Mouse (Mus musculus) midbrain, embryonic 12.5 days (tissue): ENCODE results near the gene Ceacam9. TPM values are rescaled to one million over a fixed set of nuclear protein-coding genes. Genes with fewer than 3 reads are reported as not detected.

ENCODE experiments used
- polyA plus RNA-seq: library from polyadenylated mRNA; unstranded; fragments of >200 nt; fragmentation: Nextera tagmentation; extraction: Ambion mirVana; gene quantifications from 2 replicates; pipeline ENCODE4 v1.2.1, GENCODE M21; 2016

Ceacam9 gene
- polyA plus RNA-seq, 1 experiment from 2014 or later = not detected

Other genes starting within 250 kb of the Ceacam9 start
- 0.93 and 1.2 TPM in 2 replicates for gene Npas1, start 244.2 kb upstream of the Ceacam9 start, polyA plus RNA-seq
- 39.1 and 40.2 TPM in 2 replicates for gene Arhgap35, start 106.9 kb upstream of the Ceacam9 start, polyA plus RNA-seq
- not detected in 2 replicates for gene Ceacam15, start 46.2 kb upstream of the Ceacam9 start, polyA plus RNA-seq
- 278 and 285 TPM in 2 replicates for gene Ap2s1, start 16.5 kb downstream of the Ceacam9 start, polyA plus RNA-seq
- gene Slc1a5, start 59.4 kb downstream of the Ceacam9 start, polyA plus RNA-seq = 33.3 and 33.6 TPM in 2 replicates
- 191 and 196 TPM in 2 replicates for gene Strn4, start 94.0 kb downstream of the Ceacam9 start, polyA plus RNA-seq
- gene Fkrp, start 94.8 kb downstream of the Ceacam9 start, polyA plus RNA-seq = 36.9 and 41.2 TPM in 2 replicates
- 10.2 and 12.0 TPM in 2 replicates for gene Prkd2, start 121.0 kb downstream of the Ceacam9 start, polyA plus RNA-seq
- 4.7 and 6.2 TPM in 2 replicates for gene Dact3, start 153.4 kb downstream of the Ceacam9 start, polyA plus RNA-seq
- gene Gng8, start 169.9 kb downstream of the Ceacam9 start, polyA plus RNA-seq = 12.1 and 26.0 TPM in 2 replicates
- gene Ptgir, start 184.6 kb downstream of the Ceacam9 start, polyA plus RNA-seq = 1.1 and 1.2 TPM in 2 replicates
- 223 and 224 TPM in 2 replicates for gene Calm3, start 202.2 kb downstream of the Ceacam9 start, polyA plus RNA-seq
- gene Pnmal2, start 222.8 kb downstream of the Ceacam9 start, polyA plus RNA-seq = 49.3 and 55.3 TPM in 2 replicates
- 28.8 and 34.8 TPM in 2 replicates for gene Pnmal1, start 237.8 kb downstream of the Ceacam9 start, polyA plus RNA-seq